Mouse (Mus musculus): ENCODE results near the gene Mst1r.

Mst1r gene

DNA sequence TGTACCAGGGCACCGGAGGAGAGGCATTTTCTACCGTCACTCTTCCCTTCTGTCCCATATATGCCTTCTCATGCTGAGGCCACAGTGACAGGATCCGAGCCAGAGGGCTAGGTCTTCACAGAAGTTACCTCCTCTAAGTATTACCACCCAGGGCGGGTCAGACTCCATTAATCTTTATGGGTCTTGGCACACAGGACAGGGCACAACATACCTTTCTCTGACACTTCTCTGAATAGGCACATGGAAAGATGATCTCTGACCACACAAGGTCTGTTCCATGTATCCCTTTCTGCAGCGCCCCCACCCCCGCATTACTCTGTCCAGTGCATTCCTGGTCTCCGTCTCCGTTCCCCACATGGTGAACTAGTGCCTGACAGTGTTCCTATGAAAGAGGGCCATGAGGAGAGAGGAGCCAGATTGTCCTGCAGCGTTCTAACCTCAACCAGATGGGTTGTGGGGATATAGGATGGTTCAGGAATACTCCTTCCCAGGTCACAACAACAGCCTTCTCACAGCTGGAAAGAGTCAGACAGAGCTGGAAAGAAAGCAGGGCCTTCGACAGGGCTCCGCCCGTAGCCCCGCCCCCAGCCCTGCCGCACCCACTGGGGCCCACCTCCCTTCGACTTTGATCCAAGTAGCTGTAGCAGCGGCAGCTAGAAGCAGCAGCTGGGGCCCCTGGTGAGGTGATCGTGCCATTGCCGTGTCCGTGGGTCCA lies at the start of gene Mst1r:
Mst1r (plus strand) TSS at position 622 of the 715 bp plus-strand sequence.
- DNase-seq (ENCODE audit: low read depth, low spot score): peak; percentile 79

DNA sequence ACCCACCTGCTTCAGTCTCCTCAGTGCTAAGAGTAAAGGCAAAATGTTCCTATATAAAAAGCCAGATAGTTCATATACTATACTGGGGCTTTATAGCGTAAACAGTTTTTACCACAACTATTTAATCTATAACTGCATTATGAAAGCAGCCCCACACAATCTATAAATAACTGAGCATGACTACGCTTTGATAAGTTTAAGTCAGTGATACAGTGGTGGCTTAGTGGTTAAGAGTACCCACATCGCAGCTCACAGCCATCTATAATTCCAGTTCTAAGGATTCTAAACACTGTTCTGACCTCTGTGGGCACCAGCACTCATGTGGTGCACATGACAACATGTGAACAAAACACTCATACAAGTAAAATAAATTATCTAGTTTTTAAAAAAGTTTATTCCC lies 48.3 kb upstream of the Mst1r start:
- no peak for DNase-seq (ENCODE audit: low read depth, low spot score)

DNA sequence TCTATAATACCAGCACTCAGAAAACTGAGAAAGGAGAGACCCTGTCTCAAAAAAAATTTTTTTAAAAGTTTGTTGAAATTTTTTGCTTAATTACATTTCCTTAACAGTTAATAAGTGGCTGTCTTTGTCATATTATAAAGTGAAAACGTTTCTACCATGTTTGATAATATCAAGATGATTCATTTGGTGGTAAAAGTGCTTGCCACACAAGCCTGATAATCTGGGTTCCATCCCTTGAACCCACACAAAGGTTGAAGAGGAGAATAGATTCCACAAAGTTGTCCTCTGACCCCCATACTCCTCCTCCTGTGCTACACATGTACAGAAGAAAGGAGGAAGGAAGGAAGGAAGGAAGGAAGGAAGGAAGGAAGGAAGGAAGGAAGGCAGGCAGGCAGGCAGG lies 42.2 kb upstream of the Mst1r start:
- no peak for DNase-seq (ENCODE audit: low read depth, low spot score)

DNA sequence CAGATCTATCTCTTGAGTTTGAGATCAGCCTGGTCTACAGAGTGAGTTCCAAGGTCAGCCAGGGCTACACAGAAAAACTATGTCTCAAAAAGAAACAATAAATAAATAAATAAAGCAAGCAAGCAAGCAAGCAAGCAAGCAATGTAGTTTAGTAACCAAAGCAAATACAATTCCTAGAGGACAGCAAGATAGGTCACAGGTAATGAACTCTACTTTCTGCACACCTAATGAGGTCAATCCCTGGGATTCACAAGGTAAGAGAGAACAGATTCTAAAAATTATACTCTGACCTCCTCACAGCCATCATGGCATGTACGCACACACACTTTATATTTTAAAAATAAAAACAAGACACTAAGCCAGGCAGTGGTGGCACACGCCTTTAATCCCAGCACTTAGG lies 40.6 kb upstream of the Mst1r start:
- peak; percentile 39 for DNase-seq (ENCODE audit: low read depth, low spot score)

DNA sequence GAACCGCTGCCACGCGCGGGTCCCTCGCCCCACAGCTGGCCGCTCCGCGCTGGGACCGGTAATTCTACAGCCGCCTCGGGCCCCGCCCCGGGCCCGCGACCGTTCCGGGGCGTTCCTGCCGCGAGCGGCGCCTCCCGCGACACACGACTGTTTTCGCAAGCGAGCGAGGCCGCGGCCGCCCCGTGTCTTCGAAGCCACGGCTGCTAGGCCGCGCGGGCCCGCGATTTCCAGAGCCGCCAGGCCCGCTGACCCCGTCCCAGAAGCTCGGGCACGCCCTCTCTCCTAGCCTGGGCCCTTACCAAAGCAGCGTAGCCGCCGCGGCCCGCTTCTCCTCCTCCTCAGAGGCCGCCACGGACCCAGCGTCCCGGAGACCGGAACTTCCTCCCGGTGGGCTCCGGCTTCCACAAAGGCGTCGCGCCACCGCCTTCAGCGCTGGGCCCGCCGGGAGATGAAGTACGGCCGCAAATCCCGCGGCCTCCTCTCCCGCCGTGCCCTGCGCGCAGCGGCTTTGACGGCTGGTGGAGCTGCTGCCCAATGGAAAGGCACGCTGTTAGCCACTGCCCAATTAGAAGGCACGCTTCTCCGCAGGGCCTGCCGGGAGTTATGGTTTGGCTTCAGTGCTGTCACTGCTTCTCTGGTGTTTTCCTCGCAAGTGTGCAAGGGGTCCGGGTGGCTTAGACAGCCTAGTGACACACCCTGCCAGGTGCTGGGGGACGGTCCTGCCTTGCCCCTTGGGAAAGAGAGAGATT lies 34.1 kb upstream of the Mst1r start:
- peak; percentile 94 for DNase-seq (ENCODE audit: low read depth, low spot score)

DNA sequence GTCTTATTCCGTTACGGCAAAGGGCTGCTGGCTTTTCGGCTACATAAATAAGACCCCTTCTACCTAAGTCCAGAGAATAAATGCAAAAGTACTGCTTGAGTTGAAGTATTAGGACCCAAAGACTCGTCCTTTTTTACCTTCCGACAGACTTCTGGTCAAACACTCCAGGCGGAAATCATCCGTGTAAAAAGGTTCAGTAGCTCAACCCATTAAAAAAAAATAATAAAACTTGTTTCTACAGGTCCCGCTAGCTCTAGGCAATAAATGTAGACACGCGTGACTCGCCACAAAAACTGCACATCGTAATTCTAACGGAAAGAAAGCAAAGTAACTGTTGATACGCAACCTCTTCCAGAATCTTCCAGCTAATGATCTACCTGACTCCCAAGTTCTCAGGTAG lies 33.5 kb upstream of the Mst1r start, which contains the start of gene Rbm6:
Rbm6 (minus strand) TSS at position 101 of the 400 bp plus-strand sequence.
- DNase-seq (ENCODE audit: low read depth, low spot score): no peak

DNA sequence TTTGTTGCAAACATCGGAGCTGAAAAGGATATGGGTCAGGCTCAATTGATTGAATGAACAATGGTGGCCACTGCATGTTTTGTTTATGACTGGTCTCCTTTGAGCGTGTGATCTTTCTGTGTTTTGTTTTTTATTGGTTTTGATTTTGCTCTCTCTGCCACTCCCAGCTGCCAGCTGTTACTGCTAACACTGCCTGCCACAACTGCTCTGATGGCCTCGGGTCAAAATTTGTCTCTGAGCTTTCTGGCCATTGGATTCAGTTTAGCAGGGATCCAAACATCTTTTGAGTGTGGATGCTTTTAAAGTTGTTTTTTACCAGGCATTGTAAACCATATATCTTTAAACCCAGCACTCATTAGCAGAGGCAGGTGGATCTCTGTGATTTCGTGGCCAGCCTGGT lies 26.3 kb upstream of the Mst1r start:
- no peak for DNase-seq (ENCODE audit: low read depth, low spot score)

DNA sequence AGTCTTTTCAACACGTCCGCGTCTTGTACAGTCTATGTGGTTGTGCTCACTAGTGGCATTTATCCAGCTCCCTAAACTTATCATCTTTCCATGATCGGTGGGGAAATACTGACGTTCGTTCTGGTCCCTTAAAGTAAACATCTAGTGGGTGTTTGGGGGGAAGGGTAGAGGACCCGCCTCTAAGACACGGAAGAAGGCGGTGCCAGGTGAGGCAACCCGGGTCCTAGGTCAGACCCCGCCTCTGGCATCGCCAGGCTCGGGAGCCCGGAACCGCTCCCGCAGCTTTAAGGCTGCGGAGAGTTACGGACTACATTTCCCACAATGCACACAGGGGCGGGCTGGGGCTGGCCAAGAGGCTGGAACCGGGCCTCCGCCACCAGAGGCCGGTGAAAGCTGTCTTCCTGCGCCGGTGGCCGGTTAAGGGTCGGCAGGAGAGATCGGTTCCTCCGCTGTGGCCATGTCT lies 18.8 kb upstream of the Mst1r start, which contains the start of gene Mon1a:
Mon1a (plus strand) TSS at position 348 of the 463 bp plus-strand sequence.
- DNase-seq (ENCODE audit: low read depth, low spot score): peak; percentile 91

DNA sequence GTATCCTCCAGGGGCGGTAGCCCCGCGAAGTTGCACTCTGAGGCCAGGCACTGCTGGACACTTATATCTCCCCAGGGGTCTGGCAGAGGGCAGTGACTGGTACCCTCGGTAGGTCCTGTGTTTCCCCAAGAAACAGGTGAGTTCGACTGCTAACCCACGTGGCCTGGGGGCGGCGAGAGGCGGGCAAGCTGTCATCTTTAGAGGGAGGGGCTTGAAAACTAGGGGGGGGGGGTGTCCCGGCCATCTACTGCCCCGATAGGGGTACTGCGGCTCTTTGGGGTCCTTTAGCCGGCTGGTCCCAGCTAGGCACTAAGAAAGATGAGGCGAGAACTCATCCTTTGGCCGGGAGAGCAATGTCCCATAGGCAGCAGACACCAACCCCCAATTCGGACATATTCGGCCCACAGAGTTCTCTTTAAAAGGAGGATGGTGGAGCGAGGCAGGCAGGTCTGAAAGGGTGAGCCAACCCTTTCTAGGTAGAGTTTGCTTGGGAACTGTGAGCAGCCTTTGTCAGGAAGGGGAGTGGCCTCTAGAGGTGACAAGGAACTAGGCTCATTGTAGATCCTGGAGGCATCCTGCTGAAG lies 18.3 kb upstream of the Mst1r start:
- peak; percentile 77 for DNase-seq (ENCODE audit: low read depth, low spot score)

DNA sequence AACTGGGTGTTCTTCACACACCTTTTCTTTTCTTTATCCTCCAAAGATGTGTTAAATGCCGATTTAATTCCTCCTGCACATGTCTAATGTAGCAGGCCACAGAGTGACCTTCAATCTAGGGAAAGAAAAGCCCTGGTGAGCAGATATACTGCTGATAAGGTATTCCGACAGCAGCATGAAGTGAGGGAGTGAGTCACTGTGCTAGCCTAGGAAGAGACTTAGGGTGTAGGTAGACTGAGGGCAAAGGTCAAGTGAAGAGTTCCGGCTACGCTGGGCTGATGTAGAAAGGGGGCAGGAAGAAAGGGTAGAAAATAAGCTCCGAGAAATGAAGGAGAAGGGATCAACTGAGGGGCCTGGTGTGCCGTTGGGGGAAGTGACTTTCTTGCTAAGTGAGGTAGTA lies 16.4 kb upstream of the Mst1r start:
- no peak for DNase-seq (ENCODE audit: low read depth, low spot score)

DNA sequence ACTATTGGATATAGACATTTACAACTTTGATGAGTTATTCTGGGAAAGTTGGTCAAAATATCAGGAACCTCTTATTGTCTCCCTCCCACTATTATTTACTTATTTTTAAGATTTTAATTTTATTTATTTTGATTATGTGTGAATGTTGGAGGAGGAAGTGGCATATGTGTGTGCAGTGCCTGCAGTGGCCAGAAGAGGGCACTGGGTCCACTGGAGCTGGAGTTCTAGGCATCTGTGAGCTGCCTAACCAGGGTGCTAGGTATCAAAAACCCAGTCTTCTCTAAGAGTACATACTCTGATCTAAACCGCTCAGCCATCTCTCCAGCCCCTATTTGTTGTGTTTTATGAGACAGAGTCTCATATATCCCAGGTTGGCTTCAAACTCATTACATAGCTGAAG lies 15.7 kb upstream of the Mst1r start:
- DNase-seq (ENCODE audit: low read depth, low spot score): peak; percentile 64

DNA sequence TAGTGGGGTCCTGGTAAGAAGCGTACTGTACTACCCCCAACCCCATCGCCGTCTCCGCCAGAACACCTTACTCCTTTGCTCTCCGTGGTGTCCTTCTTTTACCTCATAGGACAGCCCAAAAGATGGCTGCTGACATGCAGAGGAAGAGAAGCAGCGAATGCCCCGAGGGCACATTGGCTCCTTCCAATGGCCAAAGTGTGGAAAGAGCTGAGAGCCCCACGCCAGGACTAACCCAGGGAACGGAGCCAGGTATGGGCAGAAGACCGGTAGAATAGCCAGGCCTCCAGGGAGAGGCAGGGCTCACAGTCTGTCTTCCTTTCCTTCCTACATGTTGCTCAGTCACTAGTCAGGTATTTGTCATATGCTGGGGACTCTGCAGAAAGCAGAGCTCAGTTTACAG lies 8.1 kb upstream of the Mst1r start:
- no peak for DNase-seq (ENCODE audit: low read depth, low spot score)

DNA sequence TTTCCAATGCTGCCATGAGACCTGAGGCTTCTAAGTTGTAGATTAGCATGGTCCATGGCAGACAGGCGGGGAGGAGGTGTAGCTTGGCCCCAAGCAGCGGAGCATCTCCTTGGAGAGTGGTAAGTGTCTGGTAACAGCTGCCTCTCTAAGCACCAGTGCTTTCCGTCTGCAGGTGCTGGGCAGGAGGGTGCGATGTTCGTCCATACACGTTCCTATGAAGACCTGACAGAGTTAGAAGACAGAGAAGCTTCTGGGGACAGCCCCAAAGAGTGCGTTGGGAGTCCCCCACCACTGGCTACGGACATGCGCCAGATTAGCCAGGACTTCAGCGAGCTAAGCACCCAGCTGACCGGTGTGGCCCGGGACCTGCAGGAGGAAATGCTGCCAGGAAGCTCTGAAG lies 6.8 kb upstream of the Mst1r start:
- no peak for DNase-seq (ENCODE audit: low read depth, low spot score)

DNA sequence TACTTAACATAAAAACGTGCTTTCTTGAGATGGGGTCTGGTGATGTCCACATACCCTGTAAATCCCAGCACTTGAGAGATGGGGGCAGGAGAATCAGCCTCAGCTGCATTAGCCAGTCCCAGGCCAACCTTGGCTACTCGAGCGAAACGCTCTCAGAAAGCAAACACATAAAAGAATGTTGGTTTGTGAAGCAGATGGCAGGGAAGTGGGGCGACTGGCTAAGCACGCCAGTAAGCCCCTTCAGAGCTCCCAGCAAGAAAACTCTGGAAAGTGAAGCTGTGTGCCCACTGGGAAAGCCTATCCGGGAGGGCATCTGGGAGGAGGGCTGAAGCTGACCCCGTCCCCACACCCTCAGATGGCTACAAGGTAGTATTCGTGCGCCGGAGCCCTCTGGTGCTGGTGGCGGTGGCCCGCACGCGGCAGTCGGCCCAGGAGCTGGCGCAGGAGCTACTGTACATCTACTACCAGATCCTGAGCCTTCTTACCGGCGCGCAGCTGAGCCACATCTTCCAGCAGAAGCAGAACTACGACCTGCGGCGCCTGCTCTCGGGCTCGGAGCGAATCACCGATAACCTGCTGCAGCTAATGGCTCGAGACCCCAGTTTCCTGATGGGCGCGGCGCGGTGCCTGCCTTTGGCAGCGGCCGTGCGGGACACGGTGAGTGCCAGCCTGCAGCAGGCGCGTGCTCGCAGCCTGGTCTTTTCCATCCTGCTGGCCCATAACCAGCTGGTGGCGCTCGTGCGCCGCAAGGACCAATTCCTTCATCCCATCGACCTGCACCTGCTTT lies 5.6 kb upstream of the Mst1r start:
- DNase-seq (ENCODE audit: low read depth, low spot score): peak; percentile 95

DNA sequence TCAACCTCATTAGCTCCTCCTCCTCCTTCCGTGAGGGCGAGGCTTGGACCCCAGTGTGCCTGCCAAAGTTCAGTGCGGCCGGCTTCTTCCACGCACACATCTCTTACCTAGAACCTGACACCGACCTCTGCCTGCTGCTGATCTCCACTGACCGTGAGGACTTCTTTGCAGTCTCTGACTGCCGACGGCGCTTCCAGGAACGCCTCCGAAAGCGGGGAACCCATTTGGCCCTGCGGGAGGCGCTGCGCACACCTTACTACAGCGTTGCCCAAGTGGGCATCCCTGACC lies 5.1 kb upstream of the Mst1r start:
- DNase-seq (ENCODE audit: low read depth, low spot score): no peak

DNA sequence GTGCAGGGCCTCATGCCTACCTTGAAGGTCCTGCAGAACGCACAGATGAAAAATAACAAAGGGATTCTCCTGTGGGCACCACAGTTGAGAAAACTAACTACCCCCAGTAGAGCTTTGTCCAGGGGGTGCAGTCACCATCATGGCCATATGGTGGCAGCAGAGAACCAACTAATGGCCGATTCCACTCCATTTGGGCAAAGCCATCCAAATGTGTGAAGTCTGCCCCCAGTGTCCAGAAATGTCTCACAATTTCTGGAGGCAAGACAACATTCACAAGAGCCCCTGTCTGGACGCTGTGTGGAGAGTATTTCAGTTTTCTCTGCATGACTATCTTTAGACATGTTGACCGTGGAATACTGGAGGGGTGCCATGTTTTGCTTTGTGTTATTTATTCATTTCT lies 1.9 kb upstream of the Mst1r start:
- DNase-seq (ENCODE audit: low read depth, low spot score): peak; percentile 93

DNA sequence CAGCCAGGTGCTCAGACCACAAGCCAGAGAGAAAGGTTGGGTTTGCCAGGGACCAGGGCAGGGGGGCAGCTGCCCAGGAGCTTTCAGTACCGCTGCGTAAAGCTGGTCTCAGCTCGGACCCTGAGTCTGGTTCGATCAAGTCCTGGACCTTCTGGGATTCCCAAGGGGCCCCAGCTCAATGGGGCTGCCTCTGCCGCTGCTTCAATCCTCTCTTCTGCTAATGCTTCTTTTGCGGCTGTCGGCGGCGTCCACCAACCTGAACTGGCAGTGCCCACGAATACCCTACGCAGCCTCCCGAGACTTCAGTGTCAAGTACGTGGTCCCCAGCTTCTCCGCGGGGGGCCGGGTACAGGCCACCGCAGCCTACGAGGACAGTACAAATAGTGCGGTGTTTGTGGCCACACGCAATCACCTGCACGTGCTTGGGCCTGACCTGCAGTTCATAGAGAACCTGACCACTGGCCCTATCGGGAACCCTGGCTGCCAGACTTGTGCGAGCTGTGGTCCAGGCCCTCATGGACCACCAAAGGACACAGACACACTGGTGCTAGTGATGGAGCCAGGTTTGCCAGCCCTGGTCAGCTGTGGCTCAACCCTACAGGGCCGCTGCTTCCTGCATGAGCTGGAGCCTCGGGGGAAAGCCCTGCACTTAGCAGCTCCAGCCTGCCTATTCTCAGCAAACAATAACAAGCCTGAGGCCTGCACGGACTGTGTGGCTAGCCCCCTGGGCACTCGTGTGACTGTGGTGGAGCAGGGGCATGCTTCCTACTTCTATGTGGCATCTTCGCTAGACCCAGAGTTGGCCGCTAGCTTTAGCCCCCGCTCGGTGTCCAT lies 511 bp downstream of the Mst1r start:
- no peak for DNase-seq (ENCODE audit: low read depth, low spot score)

DNA sequence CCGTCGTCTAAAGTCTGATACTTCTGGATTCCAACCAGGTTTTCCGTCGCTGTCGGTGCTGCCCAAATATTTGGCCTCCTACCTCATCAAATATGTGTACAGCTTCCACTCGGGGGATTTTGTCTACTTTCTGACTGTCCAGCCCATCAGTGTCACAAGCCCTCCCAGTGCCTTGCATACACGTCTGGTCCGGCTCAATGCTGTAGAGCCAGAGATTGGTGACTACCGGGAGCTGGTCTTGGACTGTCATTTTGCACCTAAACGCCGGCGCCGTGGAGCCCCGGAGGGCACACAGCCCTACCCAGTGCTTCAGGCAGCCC lies 1.1 kb downstream of the Mst1r start:
- no peak for DNase-seq (ENCODE audit: low read depth, low spot score)

DNA sequence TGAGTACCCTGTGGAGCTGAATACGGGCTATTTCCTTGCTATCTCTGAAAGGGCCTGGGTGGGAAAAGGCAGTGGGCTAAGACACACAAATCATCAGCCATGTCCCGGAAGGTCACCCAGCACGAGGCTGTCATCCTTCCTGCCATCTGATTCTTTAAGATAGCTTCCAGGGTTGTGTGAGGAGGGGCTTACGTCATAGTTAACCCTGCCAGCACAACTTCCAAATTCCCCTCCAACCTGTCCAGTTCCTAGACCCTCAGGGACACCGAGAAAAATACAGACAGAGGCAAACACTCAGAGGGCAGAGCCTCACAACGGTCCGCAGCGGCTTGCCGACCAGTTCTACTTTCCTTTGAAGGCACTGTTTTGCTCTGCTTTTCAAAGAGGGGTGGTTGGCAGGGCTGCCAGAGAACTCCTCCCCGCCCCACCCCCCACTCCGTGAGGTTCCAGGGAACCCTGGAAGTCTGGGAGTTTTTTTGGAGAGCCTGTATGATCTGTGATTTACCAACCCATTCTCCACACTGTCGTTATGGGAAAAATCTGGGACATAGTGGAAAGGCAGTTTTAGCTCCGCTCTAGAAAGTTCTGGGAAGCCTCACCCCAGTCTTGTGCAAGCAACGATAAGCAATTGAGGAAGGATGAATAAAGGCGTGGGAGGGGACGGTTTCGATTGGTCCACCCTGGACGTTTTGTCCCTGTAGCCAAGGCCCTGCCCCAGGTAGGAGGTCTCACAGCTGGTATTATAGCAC lies 1.9 kb downstream of the Mst1r start:
- no peak for DNase-seq (ENCODE audit: low read depth, low spot score)

DNA sequence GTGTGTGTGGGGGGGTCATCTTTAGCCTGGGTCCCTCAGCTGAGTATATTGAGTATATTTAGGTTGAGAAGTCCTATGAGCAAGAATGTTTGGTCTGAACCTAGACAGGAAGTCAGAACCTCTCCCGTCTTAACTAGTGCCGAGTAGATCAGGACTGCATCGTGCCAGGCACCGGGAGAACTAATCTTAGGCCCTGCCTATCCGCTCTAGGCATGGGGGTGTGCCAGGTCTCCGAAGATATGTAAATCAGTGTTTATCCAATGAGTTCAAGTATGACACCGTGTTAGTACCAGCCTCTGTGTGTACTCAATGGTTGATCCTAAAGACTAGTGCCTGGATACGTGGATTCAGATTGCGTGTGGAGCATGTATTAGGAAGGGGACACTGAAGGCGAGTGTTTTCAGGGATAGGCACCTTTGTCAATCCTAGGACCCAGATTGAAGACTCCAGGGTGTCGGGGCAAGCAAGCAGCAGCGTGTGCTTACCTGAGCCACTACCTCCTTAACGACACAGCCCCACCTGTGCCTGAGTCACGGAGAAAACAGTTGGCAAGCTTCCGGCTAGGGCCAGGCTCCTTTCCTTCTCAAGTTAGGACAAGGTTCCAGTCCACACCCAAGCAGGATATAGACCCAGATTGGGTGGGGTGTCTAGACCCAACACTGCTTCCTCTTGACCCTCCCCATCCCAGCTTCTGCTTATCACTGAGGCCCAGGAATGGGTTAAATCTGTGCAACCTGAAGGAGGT lies 3.5 kb downstream of the Mst1r start:
- no peak for DNase-seq (ENCODE audit: low read depth, low spot score)
